Mouse (Mus musculus) kidney, postnatal 0 days (tissue): ENCODE results near the gene Mfsd4b2. TPM values are rescaled to one million over a fixed set of nuclear protein-coding genes. Genes with fewer than 3 reads are reported as not detected.

ENCODE experiments used
- ATAC-seq: fragments of 200-750 bp; cut with Nextera tagmentation; replicated peaks from 2 replicates; pipeline ENCODE4 v1.8.0; 2017; ENCODE audit warnings: low read depth, moderate number of reproducible peaks, moderate TSS enrichment, moderate library complexity; ENCODE audit not compliant: low FRiP score
- DNase-seq: peaks from one replicate; pipeline ENCODE4 v3.0.0-alpha.2; 2016; ENCODE audit warnings: low spot score
- H3K27ac ChIP-seq: fragments of 300-500 bp; sonication (generic); 2 replicates; pipeline ENCODE4 v1.5.1; 2014; ENCODE audit warnings: mild to moderate bottlenecking
- H3K27me3 ChIP-seq: fragments of 300-500 bp; sonication (generic); 2 replicates; pipeline ENCODE4 v1.6.1; 2014; ENCODE audit warnings: low read length, mixed read lengths; ENCODE audit not compliant: insufficient read depth
- H3K36me3 ChIP-seq: fragments of 300-500 bp; sonication (generic); 2 replicates; pipeline ENCODE4 v1.6.1; 2014; ENCODE audit warnings: low read length, mixed read lengths; ENCODE audit not compliant: insufficient read depth
- H3K4me1 ChIP-seq: fragments of 300-500 bp; sonication (generic); replicated peaks from 2 replicates; pipeline ENCODE4 v1.6.1; 2014; ENCODE audit warnings: antibody characterized with exemption, low read length, mixed read lengths; ENCODE audit not compliant: insufficient read depth
- H3K4me2 ChIP-seq: fragments of 300-500 bp; sonication (generic); 2 replicates; pipeline ENCODE4 v1.6.1; 2014; ENCODE audit warnings: mild to moderate bottlenecking, low read length, moderate library complexity, mixed read lengths
- H3K4me3 ChIP-seq: fragments of 300-500 bp; sonication (generic); replicated peaks from 2 replicates; pipeline ENCODE4 v1.5.1; 2014; ENCODE audit warnings: low read depth, low read length
- H3K9ac ChIP-seq: fragments of 300-500 bp; sonication (generic); 2 replicates; pipeline ENCODE4 v1.6.1; 2014; ENCODE audit warnings: low read depth, low read length
- H3K9me3 ChIP-seq: fragments of 300-500 bp; sonication (generic); replicated peaks from 2 replicates; pipeline ENCODE4 v1.6.1; 2016; ENCODE audit warnings: low read length, inconsistent platforms, mixed read lengths
- CTCF ChIP-seq: IDR thresholded peaks from 2 replicates; pipeline ENCODE4 v1.5.1; 2016; ENCODE audit warnings: antibody characterized with exemption, low read depth, mild to moderate bottlenecking, moderate library complexity
- WGBS: fragments of 180-500 bp; shearing (Covaris S2); extraction: QIAGEN DNeasy Blood & Tissue Kit; methylation state at CpG from one replicate; pipeline ENCODE4 v1.1.7; 2014; 5-methylcytosine and 5-hydroxymethylcytosine counted together
- polyA plus RNA-seq: library from polyadenylated mRNA; unstranded; fragments of >200 nt; fragmentation: Nextera tagmentation; extraction: Ambion mirVana; gene quantifications from 2 replicates; pipeline ENCODE4 v1.2.1, GENCODE M21; 2015

Mfsd4b2 gene
- not detected in 2 replicates for polyA plus RNA-seq

- Histone ChIP-seq H3K4me3 (peak within 1 kb of the TSS; percentile 34), H3K9ac (peak within 1 kb of the TSS; percentile 51), H3K4me2 (peak within 1 kb of the TSS; percentile 83), H3K27me3 (no peaks in the 10 kb centered on the region), H3K27ac (no peak within 1 kb of the TSS), H3K9me3 (no peaks in the 10 kb centered on the region), H3K36me3 (no peaks in the 10 kb centered on the region), H3K4me1 (0 out of 2 replicates have a peak, but pooled peaks cover 4% of the 10 kb centered on the region)
- DNase-seq (peak; percentile 62), ATAC-seq (no peak)
- TF ChIP-seq CTCF, result peak; percentile 37; the same call in 1 of the 2 replicates
- WGBS, result under 1% methylated on average over 36 of the region's 41 CpGs
Observed at GRCm38 (mm10) chr10:39926616-39927139, at the start of gene Mfsd4b2. Gene Mfsd4b2, minus strand, starts transcription at chr10:39926923.

- Histone ChIP-seq H3K4me2 (no peak overlapping the region), H3K27me3 (no peaks in the 10 kb centered on the region), H3K9ac (no peak overlapping the region), H3K27ac (no peak overlapping the region), H3K36me3 (no peaks in the 10 kb centered on the region), H3K9me3 (peaks cover 9% of the 10 kb centered on the region), H3K4me3 (no peak overlapping the region), H3K4me1 (no peaks in the 10 kb centered on the region)
- ATAC-seq, result no peak
- DNase-seq, result no peak
- 59% methylated on average over 2 of the region's 2 CpGs for WGBS
- no peak for TF ChIP-seq CTCF
Observed at GRCm38 (mm10) chr10:39975771-39976170, 49.0 kb upstream of the Mfsd4b2 start.

- H3K9ac ChIP-seq, result no peak overlapping the region
Observed at GRCm38 (mm10) chr10:39974982-39975381, 48.3 kb upstream of the Mfsd4b2 start.

GRCm38 (mm10) chr10:39967512-39967911, 40.8 kb upstream of the Mfsd4b2 start:
- TF ChIP-seq CTCF, result no peak
- ATAC-seq (no peak), DNase-seq (peak; percentile 83)
- WGBS, result 78% methylated on average over 3 of the region's 3 CpGs
- Histone ChIP-seq H3K36me3 (no peaks in the 10 kb centered on the region), H3K9ac (no peak overlapping the region), H3K4me2 (no peak overlapping the region), H3K27me3 (no peaks in the 10 kb centered on the region), H3K4me3 (no peak overlapping the region), H3K27ac (no peak overlapping the region), H3K4me1 (no peaks in the 10 kb centered on the region), H3K9me3 (no peaks in the 10 kb centered on the region)

More at GRCm38 (mm10) chr10:39974982-39975381, 48.3 kb upstream of the Mfsd4b2 start:
- Histone ChIP-seq H3K4me3 (no peak overlapping the region), H3K27ac (no peak overlapping the region), H3K27me3 (no peaks in the 10 kb centered on the region), H3K4me2 (no peak overlapping the region), H3K9me3 (peaks cover 9% of the 10 kb centered on the region), H3K36me3 (no peaks in the 10 kb centered on the region), H3K4me1 (no peaks in the 10 kb centered on the region)
- WGBS, result 40% methylated on average over 11 of the region's 11 CpGs
- peak; percentile 46 for DNase-seq
- ATAC-seq, result no peak
- no peak for TF ChIP-seq CTCF

GRCm38 (mm10) chr10:39961906-39962305, 35.2 kb upstream of the Mfsd4b2 start:
- Histone ChIP-seq H3K4me1 (no peaks in the 10 kb centered on the region), H3K36me3 (no peaks in the 10 kb centered on the region), H3K27ac (no peak overlapping the region), H3K4me2 (no peak overlapping the region), H3K9me3 (no peaks in the 10 kb centered on the region), H3K4me3 (no peak overlapping the region), H3K27me3 (no peaks in the 10 kb centered on the region), H3K9ac (no peak overlapping the region)
- WGBS, result 31% methylated on average over 1 of the region's 1 CpGs
- no peak for TF ChIP-seq CTCF
- ATAC-seq, result no peak
- no peak for DNase-seq

GRCm38 (mm10) chr10:39960441-39960822, 33.7 kb upstream of the Mfsd4b2 start:
- no peaks in the 10 kb centered on the region for H3K9me3 ChIP-seq
- peak overlapping the region; percentile 86; the same call in 1 of the 2 replicates for H3K4me2 ChIP-seq
- H3K4me3 ChIP-seq, result no peak overlapping the region
- H3K27me3 ChIP-seq, result no peaks in the 10 kb centered on the region
- no peak overlapping the region for H3K9ac ChIP-seq
- no peak; the same call in 1 of the 2 replicates for TF ChIP-seq CTCF
- no peaks in the 10 kb centered on the region for H3K4me1 ChIP-seq
- H3K36me3 ChIP-seq, result no peaks in the 10 kb centered on the region
- no peak overlapping the region for H3K27ac ChIP-seq
- WGBS, result 46% methylated on average over 11 of the region's 11 CpGs
- peak; percentile 34 for ATAC-seq
- no peak for DNase-seq
